Mouse (Mus musculus): ENCODE data around the gene Zbtb4.

DNA sequence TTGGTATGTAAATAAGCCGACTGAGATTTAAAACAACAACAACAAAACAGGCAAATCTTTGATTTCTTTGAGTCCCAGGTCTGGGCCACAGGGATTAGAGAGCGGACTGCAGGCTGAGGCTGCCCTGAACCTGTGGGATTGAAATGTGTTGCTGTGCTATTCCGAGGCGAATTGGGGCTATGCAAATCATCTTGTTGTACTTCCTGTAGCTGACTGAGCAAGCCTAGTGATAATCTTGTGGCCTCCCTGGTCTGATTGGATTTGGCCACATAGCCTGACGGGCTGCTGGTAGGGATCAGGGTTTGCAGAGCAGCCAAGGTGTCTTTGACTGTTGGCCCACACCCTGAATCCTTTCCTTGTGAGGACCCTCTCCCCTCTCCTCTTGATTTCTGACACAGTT, 9.2 kb downstream of the Zbtb4 start:
- TF ChIP-seq POLR2A (IDR thresholded peaks at IDR 0.05; ENCODE audit: borderline replicate concordance, insufficient read depth, low read length) (no peak), CTCF (IDR thresholded peaks at IDR 0.05; ENCODE audit: borderline replicate concordance, insufficient read depth, low read depth, low read length) (no peak)
